Mouse (Mus musculus) stomach, postnatal 0 days (tissue): ENCODE data around the gene Gramd4. TPM values are rescaled to one million over a fixed set of nuclear protein-coding genes. Genes with fewer than 3 reads are reported as not detected.
A peak's percentile ranks its signal among the peaks of the same experiment; 100 is the strongest.

Experiments used
- ATAC-seq: fragments of 200-750 bp; cut with Nextera tagmentation; 2 replicates; pipeline ENCODE4 v1.8.0; 2017; ENCODE audit not compliant: low FRiP score, low TSS enrichment
- DNase-seq: peaks from one replicate; pipeline ENCODE4 v3.0.0-alpha.2; 2016; ENCODE audit warnings: low spot score
- H3K27ac ChIP-seq: fragments of 300-500 bp; sonication (generic); replicated peaks from 2 replicates; pipeline ENCODE4 v1.5.1; 2014; ENCODE audit warnings: mild to moderate bottlenecking, control low read depth
- H3K27me3 ChIP-seq: fragments of 300-500 bp; sonication (generic); 2 replicates; pipeline ENCODE4 v1.6.1; 2014; ENCODE audit warnings: low read length; ENCODE audit not compliant: control insufficient read depth, insufficient read depth
- H3K36me3 ChIP-seq: fragments of 300-500 bp; sonication (generic); 2 replicates; pipeline ENCODE4 v1.6.1; 2014; ENCODE audit warnings: low read length, mixed read lengths; ENCODE audit not compliant: control insufficient read depth, insufficient read depth
- H3K4me1 ChIP-seq: fragments of 300-500 bp; sonication (generic); replicated peaks from 2 replicates; pipeline ENCODE4 v1.6.1; 2014; ENCODE audit warnings: antibody characterized with exemption; ENCODE audit not compliant: control insufficient read depth, insufficient read depth
- H3K4me2 ChIP-seq: fragments of 300-500 bp; sonication (generic); replicated peaks from 2 replicates; pipeline ENCODE4 v1.6.1; 2014; ENCODE audit warnings: low read depth, mild to moderate bottlenecking, control low read depth, moderate library complexity
- H3K4me3 ChIP-seq: fragments of 300-500 bp; sonication (generic); 2 replicates; pipeline ENCODE4 v1.5.1; 2014; ENCODE audit warnings: low read depth, low read length, control low read depth
- H3K9ac ChIP-seq: fragments of 300-500 bp; sonication (generic); 2 replicates; pipeline ENCODE4 v1.6.1; 2014; ENCODE audit warnings: mild to moderate bottlenecking, low read length, control low read depth, mixed read lengths
- H3K9me3 ChIP-seq: fragments of 300-500 bp; sonication (generic); 2 replicates; pipeline ENCODE4 v1.6.1; 2016; ENCODE audit warnings: low read length; ENCODE audit not compliant: control insufficient read depth
- CTCF ChIP-seq: IDR thresholded peaks from 2 replicates; pipeline ENCODE4 v1.5.1; 2016; ENCODE audit warnings: antibody characterized with exemption, low read depth, mild to moderate bottlenecking, moderate library complexity
- EP300 ChIP-seq: optimal IDR thresholded peaks from 2 replicates; pipeline ENCODE3; 2016; ENCODE audit warnings: antibody characterized with exemption
- WGBS: fragments of 180-500 bp; shearing (Covaris S2); extraction: QIAGEN DNeasy Blood & Tissue Kit; methylation state at CpG from one replicate; pipeline ENCODE4 v1.1.7; 2014; 5-methylcytosine and 5-hydroxymethylcytosine counted together
- polyA plus RNA-seq: library from polyadenylated mRNA; unstranded; fragments of >200 nt; fragmentation: Nextera tagmentation; extraction: Ambion mirVana; gene quantifications from 2 replicates; pipeline ENCODE4 v1.2.1, GENCODE M21; 2015

Gramd4 gene
- polyA plus RNA-seq, 1 experiment from 2014 or later, result 11.1 TPM

DNA sequence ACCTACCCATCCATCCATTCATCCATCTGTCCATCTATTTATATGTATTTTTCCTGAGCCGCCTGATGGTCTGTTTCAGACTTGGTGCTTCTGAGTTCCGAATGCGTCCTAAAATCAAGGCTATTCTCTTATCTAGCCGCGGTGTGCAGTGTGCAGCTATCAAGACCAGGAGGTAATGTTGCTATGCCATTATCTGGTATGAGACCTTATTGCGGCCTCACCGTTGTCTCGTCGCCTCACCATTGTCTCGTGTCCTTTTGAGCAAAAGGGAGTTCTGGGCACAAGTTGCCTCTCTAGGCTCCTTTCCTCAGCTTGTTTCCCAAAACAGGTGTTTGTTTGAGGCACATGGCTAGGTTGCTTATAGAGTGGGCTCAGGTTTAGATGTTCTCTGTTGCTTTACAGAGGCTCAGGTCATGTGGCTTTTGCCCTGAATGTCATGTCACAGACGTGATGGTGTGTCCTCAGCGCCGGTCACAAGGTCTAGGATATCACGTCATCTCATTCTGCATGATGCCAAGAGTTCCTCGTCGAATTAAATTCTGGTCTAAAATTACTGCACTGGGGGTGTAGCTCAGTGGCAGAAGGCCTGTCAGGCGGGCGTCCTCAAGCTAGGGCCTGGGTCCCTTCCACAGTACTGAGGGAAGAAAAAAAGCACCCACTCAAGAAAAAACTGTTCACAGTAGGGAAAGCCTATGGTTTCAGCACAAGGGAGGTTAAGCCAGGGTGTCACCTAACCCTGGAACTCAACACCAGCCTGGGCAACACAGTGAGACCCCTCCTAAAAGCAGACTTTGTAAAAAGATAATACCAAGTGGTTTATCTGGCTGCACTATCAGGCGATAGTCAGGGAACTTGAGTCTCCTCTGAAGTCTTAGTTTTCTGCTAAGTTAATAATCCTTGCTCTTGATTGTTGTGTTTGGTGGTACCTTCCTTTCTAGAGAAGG, 47.2 kb downstream of the Gramd4 start:
- Histone ChIP-seq H3K27ac (no peak overlapping the region), H3K4me1 (peaks cover 3% of the 10 kb centered on the region; the same call in 1 of the 2 replicates), H3K36me3 (peaks cover 6% of the 10 kb centered on the region; the same call in 1 of the 2 replicates), H3K9me3 (no peaks in the 10 kb centered on the region), H3K4me3 (no peak overlapping the region), H3K9ac (no peak overlapping the region), H3K27me3 (no peaks in the 10 kb centered on the region), H3K4me2 (no peak overlapping the region)
- no peak for TF ChIP-seq EP300
- WGBS, result 90% methylated on average over 19 of the region's 19 CpGs
- DNase-seq (no peak), ATAC-seq (no peak)

DNA sequence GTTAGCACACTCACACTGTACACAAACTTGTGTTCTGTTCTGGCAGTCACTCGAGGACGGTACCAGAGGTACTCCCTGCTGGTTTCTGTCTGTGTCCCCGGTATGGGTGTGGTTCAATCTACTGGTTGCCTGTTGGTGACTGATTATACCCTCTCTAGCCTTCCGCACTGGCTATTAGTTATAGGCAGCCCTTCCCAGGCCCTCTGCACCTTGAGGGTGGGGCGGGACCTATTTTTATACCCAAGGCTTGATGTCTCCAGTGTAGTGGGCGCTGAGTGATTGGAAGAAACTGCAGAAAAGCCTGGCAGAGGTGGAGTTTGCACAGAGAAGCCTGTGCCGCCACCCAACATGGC, 47.8 kb downstream of the Gramd4 start:
- H3K9me3 ChIP-seq, result no peaks in the 10 kb centered on the region
- ATAC-seq (peak; percentile 40; the same call in 1 of the 2 replicates), DNase-seq (no peak)
- H3K27me3 ChIP-seq, result no peaks in the 10 kb centered on the region
- H3K27ac ChIP-seq, result no peak overlapping the region
- no peak overlapping the region for H3K9ac ChIP-seq
- H3K4me1 ChIP-seq, result peaks cover 5% of the 10 kb centered on the region; the same call in 1 of the 2 replicates
- no peak overlapping the region for H3K4me3 ChIP-seq
- no peak overlapping the region for H3K4me2 ChIP-seq
- TF ChIP-seq CTCF, result no peak
- TF ChIP-seq EP300, result no peak
- 78% methylated on average over 7 of the region's 7 CpGs for WGBS
- H3K36me3 ChIP-seq, result peaks cover 6% of the 10 kb centered on the region; the same call in 1 of the 2 replicates

DNA sequence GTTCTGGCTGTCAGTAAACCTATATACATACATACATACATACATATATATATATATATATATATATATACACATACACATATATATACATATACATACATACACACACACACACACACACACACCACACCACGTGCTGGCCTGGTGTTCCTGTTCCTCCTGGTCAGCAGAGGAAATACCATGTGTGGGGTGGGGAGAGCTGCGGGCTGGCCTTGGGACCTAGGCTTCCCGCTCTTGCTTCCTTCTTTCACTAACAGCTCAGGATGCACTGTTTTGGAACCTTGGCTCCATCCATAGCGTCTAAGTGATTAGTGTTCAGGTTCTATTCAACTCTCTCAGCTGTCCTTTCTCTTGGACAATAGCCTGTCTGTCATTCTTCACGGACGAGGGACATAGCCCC, 48.3 kb downstream of the Gramd4 start:
- Histone ChIP-seq H3K9me3 (no peaks in the 10 kb centered on the region), H3K4me2 (no peak overlapping the region), H3K27me3 (no peaks in the 10 kb centered on the region), H3K27ac (no peak overlapping the region), H3K4me1 (peaks cover 5% of the 10 kb centered on the region; the same call in 1 of the 2 replicates), H3K4me3 (no peak overlapping the region), H3K9ac (no peak overlapping the region), H3K36me3 (peaks cover 4% of the 10 kb centered on the region; the same call in 1 of the 2 replicates)
- 78% methylated on average over 6 of the region's 6 CpGs for WGBS
- ATAC-seq (no peak), DNase-seq (no peak)
- TF ChIP-seq CTCF (no peak), EP300 (no peak)

DNA sequence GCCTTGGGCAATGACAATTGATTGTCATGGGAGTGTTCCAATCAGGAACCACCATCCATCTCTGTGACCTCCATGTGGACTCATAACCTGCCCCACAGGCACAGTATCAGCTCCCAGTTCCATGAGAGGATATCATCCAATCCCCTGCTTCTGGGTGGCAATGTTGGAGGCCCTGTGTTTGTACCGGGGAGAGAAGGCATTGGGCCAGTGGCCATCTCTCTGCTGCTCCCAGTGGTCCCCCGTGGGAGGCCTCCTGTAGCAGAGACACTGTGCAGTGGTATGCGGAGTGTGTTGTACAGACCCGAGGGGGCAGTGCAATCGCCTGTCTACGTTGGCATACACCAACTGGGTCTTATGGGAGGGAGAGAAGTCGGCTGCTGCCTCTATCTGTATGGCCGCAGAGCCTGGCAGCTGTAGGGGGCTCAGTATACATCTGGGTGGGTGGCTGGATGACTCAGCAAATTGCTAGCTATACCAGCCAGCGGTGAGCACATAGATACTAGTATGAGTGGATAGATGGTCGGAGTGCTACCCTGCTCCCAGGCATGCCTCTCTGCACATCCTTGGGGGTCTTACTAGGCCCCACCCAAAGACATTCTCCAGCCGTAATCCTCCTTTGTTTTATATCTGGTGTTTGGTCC, 50.5 kb downstream of the Gramd4 start:
- Histone ChIP-seq H3K36me3 (no peaks in the 10 kb centered on the region), H3K27ac (no peak overlapping the region), H3K9me3 (no peaks in the 10 kb centered on the region), H3K4me2 (no peak overlapping the region), H3K9ac (no peak overlapping the region), H3K4me3 (no peak overlapping the region), H3K27me3 (no peaks in the 10 kb centered on the region), H3K4me1 (peaks cover 9% of the 10 kb centered on the region)
- 84% methylated on average over 11 of the region's 11 CpGs for WGBS
- TF ChIP-seq CTCF (peak; percentile 18; the same call in 1 of the 2 replicates), EP300 (no peak)
- DNase-seq (no peak), ATAC-seq (peak; percentile 29; the same call in 1 of the 2 replicates)

DNA sequence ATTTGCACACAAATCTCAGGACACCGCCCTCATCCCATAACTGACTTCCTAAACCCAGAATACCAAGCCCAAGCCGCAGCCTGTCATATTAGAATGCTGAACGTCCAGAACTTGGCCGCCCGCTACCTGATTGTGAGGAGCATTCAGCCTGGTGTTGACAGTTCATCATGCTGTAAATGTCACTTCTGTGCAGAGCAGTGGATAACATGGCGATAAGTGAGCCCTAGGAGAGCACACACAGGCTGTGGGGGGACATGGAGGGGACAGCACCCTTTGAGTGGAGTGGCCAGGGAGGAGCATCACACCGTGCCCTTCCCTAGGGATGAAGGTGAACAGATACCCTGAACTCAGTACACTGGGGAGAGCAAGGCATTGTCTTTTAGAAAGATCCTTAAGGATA, 51.8 kb downstream of the Gramd4 start:
- Histone ChIP-seq H3K4me3 (no peak overlapping the region), H3K27ac (no peak overlapping the region), H3K4me2 (no peak overlapping the region), H3K4me1 (peaks cover 9% of the 10 kb centered on the region), H3K9me3 (no peaks in the 10 kb centered on the region), H3K27me3 (no peaks in the 10 kb centered on the region), H3K9ac (no peak overlapping the region), H3K36me3 (no peaks in the 10 kb centered on the region)
- WGBS, result 68% methylated on average over 7 of the region's 7 CpGs
- TF ChIP-seq CTCF (no peak), EP300 (no peak)
- no peak for DNase-seq
- ATAC-seq, result no peak
